In the genomic region with DNA sequence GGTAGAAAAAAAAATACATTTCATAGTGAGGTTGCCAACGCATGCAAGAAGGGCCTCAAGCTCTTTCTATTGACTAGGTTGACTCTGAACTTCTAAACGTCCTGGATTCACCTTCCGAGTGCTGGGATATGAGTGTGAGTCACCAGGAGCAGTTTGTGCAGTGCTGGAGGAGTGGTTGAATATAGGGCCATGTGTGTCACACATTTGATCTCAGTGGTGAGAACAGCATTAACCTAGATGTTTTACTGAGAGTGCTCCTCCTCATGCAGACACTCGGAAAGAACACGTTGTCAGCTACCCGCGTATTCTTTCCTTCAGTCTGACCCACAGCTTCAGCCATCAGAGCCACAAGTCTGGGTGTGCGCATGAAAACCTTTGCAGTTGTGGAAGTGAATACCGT, we compare ENCODE assay signal across 21 mouse cellular contexts.
DNase-seq lines count a peak whose midpoint lies in the region; ATAC-seq lines count a peak whose summit lies in the region.
"Had no signal": no experiment of that assay in that cellular context is flagged by ENCODE, and none has a peak within 500 bp of the region (broad histone marks: within the 10 kb centered on the region; RNA-seq: fewer than 3 reads in every experiment).

No protein-coding gene starts in this region.

- ATAC-seq in frontal cortex, adult (ENCODE audit: low TSS enrichment), result peak; percentile 65; the same call in 1 of the 2 replicates
- no peak for ATAC-seq in megakaryocyte progenitor cell, adult 5-6 weeks (replicated peaks; ENCODE audit: poor library complexity)
- ATAC-seq: activated CD4-positive, CD25-positive, alpha-beta regulatory T cell, adult 4 months; CD4-positive, CD25-positive, alpha-beta regulatory T cell, adult 4 months; Patski had no signal

- intact Hi-C loops in heart, postnatal 36 days (cut with DNase I), result no loop called here

- DNase-seq in frontal cortex, postnatal 25 days (ENCODE audit: low spot score in 2 of 2), result no peak
- DNase-seq in heart, adult 11 months, result peak; percentile 50
- no peak for DNase-seq in heart, postnatal 36 days
- DNase-seq in right cerebral cortex, adult 18-20 months, result peak; percentile 17
- DNase-seq in right cerebral cortex, postnatal 10 days (ENCODE audit: low spot score in 2 of 2), result no peak
- peak; percentile 46 for DNase-seq in brain, adult 2 months (ENCODE audit: low read depth, low spot score)
- DNase-seq: adrenal gland, adult 2 months; adrenal gland, adult 8-10 months; adrenal gland, postnatal 10 days; adrenal gland, postnatal 14 days; adrenal gland, postnatal 25 days; adrenal gland, postnatal 36 days; B cell, adult 2 months; cerebellum, adult 11 months; cerebellum, adult 11-12 months; cerebellum, adult 18-20 months had no signal

Comparison
In these comparisons a context has a peak if more than half of its experiments do, and no peak if none do; other contexts are left out.
1. DNase-seq: peak in heart, adult 11 months (single experiment), right cerebral cortex, adult 18-20 months (single experiment) and brain, adult 2 months (single experiment); none in frontal cortex, postnatal 25 days (0 of 2), heart, postnatal 36 days (0 of 2) and right cerebral cortex, postnatal 10 days (0 of 2).